Mouse (Mus musculus) cerebellum, adult 11-12 months (tissue): ENCODE data around the gene Map3k13.

Experiments used
- DNase-seq: peaks from one replicate; pipeline ENCODE4 v3.0.0; 2022

Map3k13 gene

DNA sequence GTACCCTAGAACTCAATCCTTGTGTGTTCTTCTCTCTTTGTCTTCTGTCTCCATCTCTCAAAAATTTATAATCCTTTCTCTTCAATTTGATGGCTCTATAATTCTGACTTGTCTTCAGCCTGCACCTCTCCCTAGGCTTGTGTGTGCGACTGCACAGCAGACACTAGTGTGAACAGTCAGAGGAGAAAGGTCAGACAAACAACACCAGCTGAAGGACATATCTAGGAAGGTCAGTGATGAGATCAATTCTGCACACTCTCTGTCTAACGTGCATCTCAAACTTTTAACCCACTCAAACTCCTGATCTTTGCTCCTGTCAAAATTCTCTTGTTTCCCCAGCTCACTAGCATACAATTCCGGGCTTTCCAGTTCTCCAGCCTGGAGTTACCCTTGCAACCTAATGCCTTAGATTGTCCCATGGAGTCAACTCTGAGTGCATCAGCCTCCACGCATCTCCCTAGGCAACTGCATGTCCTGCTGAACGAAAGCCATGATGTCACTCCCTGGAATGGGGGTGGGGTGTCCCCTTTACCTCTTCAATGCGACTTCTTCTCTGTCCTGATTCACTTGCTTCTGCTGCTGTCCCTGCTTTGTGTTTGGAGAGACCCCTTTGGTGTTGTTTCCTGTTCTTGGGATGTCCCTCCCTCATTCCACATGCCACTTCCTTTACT, 19.2 kb downstream of the Map3k13 start:
- no peak for DNase-seq

DNA sequence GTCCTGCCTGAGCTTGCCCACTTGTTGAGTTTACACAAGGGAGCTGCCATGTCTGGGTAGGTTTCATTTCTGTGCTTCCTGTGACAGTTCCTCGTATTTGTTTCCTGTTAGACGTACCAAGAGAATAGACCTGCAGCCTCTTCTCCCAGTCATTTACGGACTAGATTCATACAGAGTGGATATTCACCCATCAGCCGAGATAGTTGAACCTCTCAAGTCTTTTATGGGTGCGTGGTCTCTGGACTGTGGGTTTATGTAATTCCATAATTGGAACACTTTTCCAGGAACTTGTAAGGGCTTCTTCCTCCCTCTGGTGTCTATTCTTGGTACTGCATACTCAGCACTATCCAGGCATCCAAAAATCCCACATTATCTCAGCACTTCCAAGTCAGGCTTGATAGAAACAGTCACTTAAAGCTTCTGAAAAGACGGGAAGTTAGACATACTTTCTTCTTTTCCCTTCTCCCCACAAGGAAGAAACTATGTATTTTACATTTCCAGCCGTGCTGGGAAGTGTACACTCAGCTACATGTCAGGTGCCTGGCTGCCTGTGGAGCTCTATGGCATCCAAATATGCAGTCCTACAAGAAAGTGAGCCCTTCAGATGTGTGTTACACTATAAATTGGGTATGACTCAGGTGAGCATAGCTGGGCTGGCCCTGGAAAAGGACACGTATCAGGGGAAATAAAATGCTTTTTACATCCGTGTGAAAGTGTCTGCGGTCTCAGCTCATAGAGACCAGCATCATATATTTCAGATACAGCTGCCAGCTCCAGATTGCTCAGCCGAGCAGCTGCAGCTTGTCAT, 20.9 kb downstream of the Map3k13 start:
- DNase-seq, result peak; percentile 26

DNA sequence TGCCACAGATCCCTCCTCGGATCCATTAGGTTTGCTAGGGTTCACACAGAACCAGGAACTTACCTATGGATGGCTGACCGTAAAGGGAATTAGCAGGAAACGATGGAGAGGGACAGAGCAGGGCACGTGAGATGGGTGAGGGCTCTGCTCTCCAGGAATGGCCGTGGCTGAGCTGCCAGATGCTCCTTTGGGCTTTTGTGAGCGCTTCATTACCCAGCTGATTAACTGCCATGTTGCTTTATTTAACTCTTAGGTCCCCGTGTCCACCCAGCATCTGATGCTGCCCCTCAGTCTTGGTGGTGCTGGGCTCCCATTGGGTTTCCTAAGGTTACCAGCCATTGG, 21.5 kb downstream of the Map3k13 start:
- DNase-seq, result no peak

DNA sequence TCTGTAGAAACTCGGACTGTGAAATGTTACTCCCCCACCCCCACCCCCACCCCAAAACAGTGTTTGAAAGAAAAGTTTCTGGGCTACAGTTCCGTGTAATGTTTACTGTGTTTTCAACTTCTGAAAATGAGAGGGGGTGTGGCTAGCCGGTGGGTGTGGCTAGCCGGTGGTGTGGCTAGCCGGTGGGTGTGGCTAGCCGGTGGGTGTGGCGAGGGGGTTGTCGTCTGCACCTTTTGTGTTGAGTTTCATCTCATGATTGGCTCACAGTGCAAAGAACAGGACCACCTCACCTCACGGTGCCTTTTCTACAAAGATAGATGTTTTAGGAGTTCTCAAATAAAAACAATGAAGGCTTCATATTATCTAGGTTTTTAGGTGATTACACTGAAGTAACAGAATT, 24.0 kb downstream of the Map3k13 start:
- no peak for DNase-seq

DNA sequence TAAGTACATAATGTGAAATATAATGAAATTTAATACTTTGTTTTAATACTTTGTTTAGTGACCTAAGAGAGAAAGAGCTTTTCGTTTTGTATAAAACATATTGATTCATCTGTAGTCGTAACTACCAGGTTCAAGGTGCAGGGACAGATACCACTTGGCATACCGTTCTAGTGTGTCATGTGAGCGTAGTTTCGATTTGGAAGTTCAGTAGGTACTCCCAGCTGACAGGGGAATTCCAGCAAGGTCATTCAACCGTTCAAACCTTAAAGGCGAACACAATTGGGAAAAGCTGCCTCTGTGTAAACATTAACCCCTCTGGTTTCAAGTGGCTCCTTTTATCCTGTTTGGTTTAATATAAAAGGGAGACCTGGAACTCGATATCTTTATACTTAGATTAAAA, 24.5 kb downstream of the Map3k13 start:
- DNase-seq, result no peak

DNA sequence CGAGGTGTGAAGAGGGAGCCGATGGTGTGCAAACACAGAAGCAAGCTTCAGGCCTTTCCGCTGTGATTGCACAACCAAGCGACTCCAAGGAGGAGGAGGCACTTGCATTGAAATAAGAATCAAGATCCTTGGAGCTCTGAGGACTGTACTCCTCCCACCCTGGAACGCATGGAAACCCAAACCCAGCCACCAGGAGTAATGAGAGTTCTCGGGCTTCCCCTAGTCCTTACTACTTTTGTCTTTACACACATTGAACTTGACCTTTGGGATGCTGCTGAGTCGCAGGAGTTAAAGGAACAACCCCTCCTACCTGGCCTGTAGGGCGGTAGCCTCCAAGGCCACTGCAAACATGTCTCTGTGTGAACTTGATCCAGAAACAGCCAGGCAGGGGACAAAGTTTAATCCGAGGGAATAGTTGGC, 31.5 kb downstream of the Map3k13 start:
- no peak for DNase-seq

DNA sequence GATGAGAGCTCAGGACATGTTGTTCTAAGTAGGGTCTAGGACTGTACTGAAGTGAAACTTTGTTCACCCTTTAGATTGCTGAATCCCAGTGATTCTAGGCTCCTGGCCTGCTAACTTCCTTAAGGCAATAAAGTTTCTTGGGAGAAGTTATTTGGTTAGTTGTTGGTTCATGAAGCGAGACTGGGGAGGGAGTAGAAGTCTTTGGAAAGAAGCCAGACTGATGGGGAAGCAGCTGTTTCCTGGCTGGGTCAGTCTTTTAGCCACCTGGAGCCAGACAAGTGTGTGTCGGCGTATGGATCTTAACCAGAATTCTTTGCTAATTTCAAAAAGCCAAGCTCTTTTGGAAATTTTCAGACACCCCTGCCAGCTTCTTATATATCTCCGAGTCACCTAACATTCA, 33.0 kb downstream of the Map3k13 start:
- DNase-seq, result no peak

DNA sequence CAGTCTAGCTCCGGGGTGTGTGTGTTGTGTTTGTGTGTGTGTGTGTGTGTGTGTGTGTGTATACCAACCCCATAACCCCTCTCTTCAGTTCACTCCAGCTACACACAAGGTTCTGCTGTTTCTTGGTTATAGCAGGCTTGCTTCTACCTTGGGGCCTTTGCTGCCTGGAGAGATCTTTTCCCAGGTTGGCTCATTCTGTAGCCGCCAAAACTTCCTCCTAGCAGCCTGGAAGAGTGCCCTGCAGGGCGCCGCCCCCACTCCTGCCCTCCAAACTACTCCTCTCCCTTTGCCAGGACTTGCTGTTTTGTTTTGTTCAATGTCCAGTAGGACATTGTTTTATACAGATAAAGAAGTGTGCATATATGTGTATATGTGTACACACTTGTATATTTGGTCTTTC, 33.4 kb downstream of the Map3k13 start:
- DNase-seq, result no peak

DNA sequence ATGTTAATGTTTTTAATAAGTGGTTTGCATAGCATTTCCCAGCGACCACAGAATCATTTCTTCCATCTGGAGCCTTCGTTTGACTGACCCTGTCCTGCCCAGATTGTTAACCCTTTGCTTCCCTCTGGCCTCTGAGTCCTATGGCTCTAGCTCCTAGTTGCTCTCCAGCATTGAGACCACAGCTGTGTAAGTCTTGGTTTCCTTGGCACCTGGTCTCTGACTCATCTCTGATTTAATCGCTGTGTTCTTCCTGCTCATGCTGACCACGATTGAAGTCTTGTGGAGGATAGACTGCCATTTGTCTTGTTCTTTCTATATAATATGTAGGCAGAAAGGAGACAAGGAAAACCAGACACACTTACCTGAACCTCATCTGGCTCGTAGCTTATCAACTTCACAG, 35.6 kb downstream of the Map3k13 start:
- DNase-seq, result no peak

DNA sequence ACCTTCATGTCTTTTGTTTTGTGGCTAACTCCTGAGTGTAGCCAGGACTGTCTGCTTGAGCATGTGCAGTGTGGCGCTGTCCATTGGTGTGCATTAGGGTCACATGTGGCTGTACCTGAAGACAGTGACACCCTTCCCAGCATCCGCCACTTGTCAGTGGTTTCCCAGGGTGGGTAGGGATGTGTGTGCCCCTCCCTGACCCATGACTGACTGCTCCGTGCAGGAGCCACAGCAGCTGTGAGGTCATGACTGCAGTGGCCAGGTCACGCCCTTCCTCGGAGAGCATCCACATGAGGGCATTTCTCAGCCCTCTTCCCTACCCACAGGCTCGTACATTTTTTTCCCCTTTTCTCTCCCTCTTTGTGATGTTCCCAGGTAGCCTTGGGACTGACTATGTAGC, 36.6 kb downstream of the Map3k13 start:
- no peak for DNase-seq

DNA sequence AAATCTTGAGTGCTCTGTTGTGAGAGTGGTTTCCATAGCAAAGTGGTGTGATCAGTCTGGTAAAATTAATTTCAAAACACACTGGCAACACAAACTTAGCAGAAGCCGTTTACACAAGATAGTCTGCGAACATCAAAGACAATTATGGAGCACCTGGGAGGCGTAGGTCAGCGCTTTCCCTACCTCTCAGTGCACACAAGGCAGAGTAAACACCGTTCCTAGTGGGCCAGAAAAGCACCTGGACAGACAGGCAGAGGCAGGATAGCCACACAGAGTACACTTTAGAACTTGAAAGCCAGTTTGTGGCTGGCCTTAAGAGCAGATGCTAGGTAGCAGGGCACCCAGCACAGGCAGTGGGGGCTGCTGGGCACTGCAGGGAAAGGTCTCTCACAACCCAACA, 37.6 kb downstream of the Map3k13 start:
- DNase-seq, result no peak

DNA sequence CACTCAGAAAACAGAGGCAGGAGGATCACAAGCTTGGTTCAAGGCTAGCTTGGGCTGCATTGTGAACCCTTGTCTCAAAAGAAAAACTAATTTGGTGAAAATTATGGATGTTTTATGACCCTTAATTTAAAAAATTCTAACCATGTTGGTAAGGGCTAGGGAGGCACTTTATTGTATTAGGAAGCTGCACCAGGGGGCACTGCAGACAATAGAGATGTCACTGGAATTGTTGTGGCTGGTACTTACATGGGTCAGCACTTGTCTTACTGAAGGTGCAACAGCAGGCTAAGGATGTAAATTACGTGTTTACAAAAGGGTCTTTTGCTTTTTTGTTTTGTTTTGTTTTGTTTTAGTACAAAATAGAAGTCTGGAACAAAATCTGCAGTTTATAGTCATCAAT, 39.3 kb downstream of the Map3k13 start:
- no peak for DNase-seq

DNA sequence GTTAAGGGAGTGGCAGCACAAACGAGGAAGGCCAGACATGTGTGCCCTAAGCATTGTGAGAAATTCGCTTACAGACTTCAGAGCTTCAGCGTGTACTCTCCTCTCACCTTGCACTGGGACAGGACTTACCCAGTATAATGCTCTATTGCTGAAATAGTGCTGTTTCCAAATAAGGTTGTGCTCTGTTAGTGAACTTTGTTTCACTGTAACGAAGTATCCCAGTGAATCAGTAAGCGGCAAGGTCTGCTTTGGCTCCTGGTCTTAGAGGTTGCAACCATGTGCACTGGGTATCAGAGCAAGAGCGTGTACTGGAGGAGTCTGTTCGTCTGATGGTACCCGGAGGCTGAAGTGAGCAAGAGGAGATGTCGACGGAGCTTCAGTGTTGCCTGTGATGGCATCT, 39.8 kb downstream of the Map3k13 start:
- no peak for DNase-seq

DNA sequence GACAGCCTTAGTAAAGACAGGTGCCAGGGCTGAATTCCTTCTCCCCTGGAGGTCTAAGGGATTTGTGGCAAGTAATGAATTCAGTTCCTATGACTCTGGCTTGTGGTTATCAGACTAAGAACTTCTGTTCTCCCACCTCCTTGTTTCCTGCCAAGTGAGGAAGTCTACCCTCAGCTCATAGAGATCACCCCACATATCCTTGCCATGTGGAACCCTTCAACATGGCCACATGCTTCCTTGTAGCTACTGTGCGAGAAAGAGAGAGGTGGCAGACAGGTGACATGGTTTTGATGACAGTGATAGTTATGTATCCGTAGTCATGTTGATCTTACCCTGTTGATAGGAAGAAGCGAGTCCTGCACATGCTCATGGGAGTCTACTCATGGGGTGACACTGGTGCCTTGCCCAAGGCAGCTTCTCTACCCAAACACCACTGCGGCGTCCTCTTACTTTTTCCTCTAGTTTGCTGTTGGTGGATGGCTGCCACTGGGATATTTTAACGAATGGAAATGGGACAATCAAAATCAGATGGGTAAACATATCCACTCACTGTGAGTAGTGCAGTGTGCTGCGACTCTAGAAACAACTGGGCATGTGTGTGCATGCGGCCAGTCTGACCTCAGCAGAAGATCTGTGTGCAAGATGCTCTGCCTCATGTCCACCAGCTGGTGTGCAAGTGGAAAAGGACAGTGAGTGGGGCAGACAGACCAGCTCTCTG, 40.9 kb downstream of the Map3k13 start:
- no peak for DNase-seq

DNA sequence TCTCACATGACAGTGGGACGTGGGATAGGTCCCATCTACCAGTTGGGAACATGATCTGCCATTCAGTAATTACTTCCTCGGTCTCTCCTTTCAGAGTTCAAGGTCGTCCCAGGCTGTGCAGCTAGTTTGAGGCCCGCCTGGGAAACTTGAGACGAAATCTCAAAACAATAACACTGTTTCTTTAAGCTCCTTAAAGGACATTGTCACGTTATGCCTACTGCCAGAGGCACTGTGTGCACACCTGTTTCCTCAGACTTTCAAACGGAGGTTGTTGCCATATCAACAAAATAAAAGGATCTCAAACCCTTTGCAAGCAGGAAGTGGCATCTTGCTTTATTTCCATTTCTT, 41.4 kb downstream of the Map3k13 start:
- no peak for DNase-seq

DNA sequence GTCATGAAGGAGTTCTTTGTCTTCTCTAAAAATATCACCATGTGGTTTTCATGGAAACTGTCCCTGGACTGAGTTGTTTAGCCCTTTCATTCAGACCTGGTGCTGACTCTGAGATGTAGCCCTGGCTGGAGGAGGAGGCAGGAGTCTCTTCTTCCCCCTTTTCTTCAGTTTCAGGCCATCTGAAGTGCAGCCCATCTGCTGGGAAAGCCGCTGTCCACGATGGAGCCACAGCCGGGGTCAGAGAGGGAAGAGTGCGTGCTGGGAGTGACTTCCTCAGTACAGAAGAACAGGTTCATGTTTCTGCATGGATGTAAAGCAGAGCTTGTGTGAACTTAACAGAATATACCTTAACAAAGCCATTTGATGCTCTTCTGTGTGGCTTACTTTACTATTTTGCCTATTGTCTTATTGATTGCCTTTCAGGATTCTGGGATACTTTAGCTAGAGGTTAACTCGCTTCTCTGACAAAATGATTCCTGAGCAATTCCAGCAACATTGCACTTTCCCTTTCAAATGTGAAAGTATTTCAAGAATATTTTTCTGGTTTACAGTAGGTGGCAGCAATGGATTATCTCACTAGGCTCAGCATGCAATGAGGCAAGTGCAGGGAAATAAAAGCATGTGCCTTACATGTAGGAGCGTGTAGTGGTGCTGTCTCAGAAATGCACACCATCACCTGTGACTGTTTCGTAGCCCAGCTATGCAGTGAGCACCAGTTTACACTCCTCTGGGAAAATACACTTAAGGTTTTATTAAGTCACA, 42.3 kb downstream of the Map3k13 start:
- DNase-seq, result no peak

DNA sequence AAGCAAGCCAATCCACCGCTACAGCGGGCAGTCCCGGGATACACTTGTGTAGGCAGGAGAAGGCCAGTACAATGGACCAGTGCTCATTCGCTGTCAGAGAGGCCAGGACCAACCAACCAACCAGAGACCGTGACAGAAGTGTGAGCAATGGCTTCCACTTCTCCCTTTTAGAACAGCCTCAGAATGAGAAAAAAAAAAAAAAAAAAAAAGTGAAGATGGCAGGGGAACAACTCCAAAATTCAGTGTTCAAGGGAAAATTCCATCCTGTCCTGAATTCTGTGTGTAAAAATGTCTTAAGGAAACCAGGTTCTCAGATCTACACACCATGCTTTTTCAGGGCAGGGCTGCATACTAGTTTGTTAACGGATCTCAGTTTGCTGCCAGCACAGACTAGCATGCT, 43.5 kb downstream of the Map3k13 start:
- DNase-seq, result no peak

DNA sequence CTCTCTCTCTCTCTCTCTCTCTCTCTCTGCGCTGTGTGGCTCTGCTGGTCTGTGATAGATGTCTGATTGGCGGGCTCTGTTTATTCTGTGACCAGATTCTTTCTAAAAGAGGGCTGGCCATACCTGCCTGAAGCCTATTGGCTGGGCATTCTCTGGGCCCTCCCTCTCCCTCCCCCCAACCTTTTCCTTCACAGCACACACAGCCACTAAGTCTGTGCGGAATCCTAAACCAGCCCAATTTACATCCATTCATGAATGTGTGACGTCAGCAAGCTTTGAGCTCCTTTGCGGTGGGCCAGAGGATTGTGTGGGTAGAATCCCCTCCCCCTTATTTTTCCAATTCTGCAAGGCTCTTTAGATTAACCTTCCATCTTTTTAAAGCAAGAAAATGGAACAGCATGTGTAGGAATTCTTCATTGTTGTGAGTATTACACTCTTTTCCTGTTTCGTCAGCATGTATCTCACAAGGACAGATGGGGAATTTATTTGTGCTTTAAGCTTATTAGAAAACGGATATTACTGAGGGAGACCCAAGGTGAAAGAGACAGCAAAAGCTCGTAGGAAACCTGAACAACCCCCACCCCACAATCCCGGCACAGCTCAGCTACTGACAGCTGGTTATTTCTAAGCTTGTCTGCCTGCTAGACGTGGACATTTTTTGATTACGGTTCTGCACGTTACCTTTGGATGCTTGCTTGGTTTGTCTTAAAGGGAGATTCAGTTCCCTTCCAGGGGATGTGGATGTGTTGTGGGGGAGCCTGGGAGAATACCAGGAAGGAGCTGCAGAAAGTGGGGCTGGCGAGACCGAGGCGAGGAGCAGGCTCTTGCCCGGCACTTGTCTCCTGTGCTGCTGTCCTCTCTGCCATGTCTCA, 51.9 kb downstream of the Map3k13 start:
- DNase-seq, result peak; percentile 87

DNA sequence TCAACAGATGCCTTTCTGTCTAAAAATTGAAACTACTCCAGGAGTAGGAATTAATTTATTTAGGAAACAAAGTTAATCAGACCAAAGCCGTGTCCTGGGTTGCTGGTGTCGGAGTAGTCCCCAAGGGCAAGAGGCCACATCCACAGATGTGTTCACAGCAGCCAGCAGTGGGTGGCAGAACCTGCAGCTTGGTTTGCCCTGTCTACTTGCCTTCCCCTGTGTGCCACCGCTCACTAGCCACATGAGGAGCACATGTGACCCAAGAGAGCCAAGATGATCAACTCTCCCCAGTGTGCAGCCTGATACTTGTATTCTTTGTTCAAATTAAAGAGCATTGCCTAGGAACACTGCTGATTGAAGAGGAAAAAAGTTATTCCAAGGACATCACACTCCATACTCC, 54.3 kb downstream of the Map3k13 start:
- DNase-seq, result no peak

DNA sequence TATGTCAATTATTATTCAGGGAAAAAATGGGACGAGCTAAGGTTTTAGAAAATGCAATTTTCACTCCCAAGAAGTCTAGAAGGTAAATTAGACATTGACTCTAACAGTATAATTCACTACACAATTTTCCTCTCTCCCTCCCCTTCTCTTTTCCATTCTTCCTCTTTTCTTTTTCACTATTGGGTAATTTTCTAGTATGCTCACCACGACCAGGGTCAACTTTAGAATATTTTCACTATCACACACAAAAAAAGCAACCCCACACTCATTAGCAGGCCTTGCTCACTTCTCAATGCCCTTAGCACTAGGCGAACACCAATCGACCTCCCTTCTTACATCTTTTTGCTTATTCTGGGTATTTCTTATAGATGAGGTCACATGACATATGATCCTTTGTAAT, 54.7 kb downstream of the Map3k13 start:
- no peak for DNase-seq

DNA sequence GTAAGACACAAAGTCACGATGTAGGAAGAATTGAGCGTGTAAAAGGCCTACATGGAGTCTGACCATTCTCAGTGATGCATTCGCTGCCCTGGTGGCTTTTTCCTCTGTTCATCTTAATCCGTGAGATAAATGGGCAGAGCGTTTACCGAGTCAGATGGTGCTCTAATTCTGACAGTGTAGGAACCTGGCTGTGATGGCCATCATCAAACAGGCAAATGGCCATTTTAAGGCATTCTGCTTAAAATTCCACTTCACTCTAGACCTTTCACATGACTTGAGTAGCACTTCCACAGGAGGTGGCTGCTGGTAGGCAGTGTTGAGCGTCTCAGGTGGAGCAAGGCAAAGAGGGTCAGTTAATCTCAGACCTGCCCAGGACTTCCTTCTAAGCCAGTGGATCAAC, 58.2 kb downstream of the Map3k13 start:
- DNase-seq, result no peak

DNA sequence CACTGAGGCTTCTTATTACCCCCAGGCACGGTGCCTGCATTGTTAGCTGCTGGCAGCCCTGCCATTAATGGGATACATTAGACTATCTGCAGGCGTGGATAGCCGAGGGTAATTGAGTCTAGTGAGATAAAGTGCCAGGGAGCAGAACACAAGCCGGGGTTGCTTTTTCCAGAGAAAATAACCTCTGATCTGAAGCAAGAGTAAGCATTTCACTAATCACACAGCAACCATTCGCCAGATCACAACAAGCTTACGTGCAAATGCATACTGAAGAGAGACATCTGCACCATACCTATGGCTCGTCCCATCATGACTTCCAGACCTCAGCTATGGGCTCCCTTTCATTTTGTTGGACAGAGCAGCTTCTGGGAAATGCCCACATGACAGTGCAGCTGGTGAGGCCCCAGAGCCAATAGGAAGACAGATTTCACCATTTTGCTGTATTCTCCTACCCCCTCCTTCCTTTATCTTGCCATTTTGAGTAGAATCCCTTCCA, 59.3 kb downstream of the Map3k13 start:
- no peak for DNase-seq
